In genomic region chr9:66266237-66267170, GRCm38 (mm10) we compare ENCODE assay signal across 15 mouse cellular contexts.
DNase-seq lines count a peak whose midpoint lies in the region; ATAC-seq lines count a peak whose summit lies in the region.
"Had no signal": no experiment of that assay in that cellular context is flagged by ENCODE, and none has a peak within 500 bp of the region (broad histone marks: within the 10 kb centered on the region; RNA-seq: fewer than 3 reads in every experiment).

No protein-coding gene starts in this region.

- H3K4me1 ChIP-seq in forebrain, embryonic 10.5 days: peaks cover 27% of the 10 kb centered on the region
- no peaks in the 10 kb centered on the region for H3K4me1 ChIP-seq in forebrain, embryonic 15.5 days

- no peaks in the 10 kb centered on the region for H3K9me3 ChIP-seq in forebrain, embryonic 10.5 days
- H3K9me3 ChIP-seq in forebrain, embryonic 15.5 days: no peaks in the 10 kb centered on the region
- H3K9me3 ChIP-seq: limb, embryonic 12.5 days had no signal

- H3K4me3 ChIP-seq in forebrain, embryonic 10.5 days: no peak overlapping the region
- H3K4me3 ChIP-seq in forebrain, embryonic 15.5 days: no peak overlapping the region
- H3K4me3 ChIP-seq: limb, embryonic 12.5 days had no signal

- peak overlapping the region; percentile 51 for H3K27ac ChIP-seq in forebrain, embryonic 10.5 days
- H3K27ac ChIP-seq in forebrain, embryonic 15.5 days (replicated peaks): no peak overlapping the region
- H3K27ac ChIP-seq: hindbrain, postnatal 0 days; limb, embryonic 12.5 days had no signal

- no peaks in the 10 kb centered on the region for H3K36me3 ChIP-seq in forebrain, embryonic 10.5 days (replicated peaks)
- no peaks in the 10 kb centered on the region for H3K36me3 ChIP-seq in forebrain, embryonic 15.5 days
- H3K36me3 ChIP-seq: limb, embryonic 12.5 days had no signal

- WGBS in forebrain, embryonic 10.5 days: 74% methylated on average over 5 of the region's 5 CpGs
- 61% methylated on average over 5 of the region's 5 CpGs for WGBS in forebrain, embryonic 15.5 days

- H3K27me3 ChIP-seq in forebrain, embryonic 10.5 days (ENCODE audit: poor library complexity, severe bottlenecking): no peaks in the 10 kb centered on the region
- H3K27me3 ChIP-seq in forebrain, embryonic 15.5 days: no peaks in the 10 kb centered on the region
- H3K27me3 ChIP-seq: limb, embryonic 12.5 days had no signal

- no peak overlapping the region for H3K4me2 ChIP-seq in forebrain, embryonic 15.5 days (replicated peaks)
- H3K4me2 ChIP-seq: limb, embryonic 12.5 days had no signal

- H3K9ac ChIP-seq in forebrain, embryonic 15.5 days (replicated peaks): no peak overlapping the region
- H3K9ac ChIP-seq: limb, embryonic 12.5 days had no signal

- no peak for DNase-seq in forebrain, embryonic 10.5 days (ENCODE audit: extremely low spot score, low spot score)
- DNase-seq in 3134 (ENCODE audit: extremely low read depth, insufficient read length, low spot score) (peak; percentile 46), 3T3-L1 (ENCODE audit: low read depth, low spot score) (peak; percentile 71)
- DNase-seq in gonadal fat pad, adult 2 months (ENCODE audit: low read depth): peak; percentile 28
- no peak for DNase-seq in lung, postnatal 14 days
- DNase-seq in urinary bladder, adult 2 months (ENCODE audit: low spot score): no peak
- DNase-seq: heart, adult 11 months; kidney, postnatal 10 days; layer of hippocampus, postnatal 36 days; lung, adult 18-20 months; thymus, postnatal 25 days had no signal

- no peak for ATAC-seq in forebrain, embryonic 15.5 days (replicated peaks)
- ATAC-seq: forebrain, embryonic 16.5 days; hindbrain, postnatal 0 days had no signal

Comparison
In these comparisons a context has a peak if more than half of its experiments do, and no peak if none do; other contexts are left out.
1. DNase-seq: peak in 3134 (single experiment), 3T3-L1 (single experiment) and gonadal fat pad, adult 2 months (single experiment); none in forebrain, embryonic 10.5 days (single experiment), lung, postnatal 14 days (single experiment) and urinary bladder, adult 2 months (single experiment).